Mouse (Mus musculus): ENCODE results near the gene Sec16a. TPM values are rescaled to one million over a fixed set of nuclear protein-coding genes. Genes with fewer than 3 reads are reported as not detected.

Gene Sec16a
- total RNA-seq (2014; fragmentation: Nextera tagmentation) (32.7 and 37.7 TPM in 2 replicates), total RNA-seq (2017) (16.6 and 29.8 TPM in 2 replicates)

DNA sequence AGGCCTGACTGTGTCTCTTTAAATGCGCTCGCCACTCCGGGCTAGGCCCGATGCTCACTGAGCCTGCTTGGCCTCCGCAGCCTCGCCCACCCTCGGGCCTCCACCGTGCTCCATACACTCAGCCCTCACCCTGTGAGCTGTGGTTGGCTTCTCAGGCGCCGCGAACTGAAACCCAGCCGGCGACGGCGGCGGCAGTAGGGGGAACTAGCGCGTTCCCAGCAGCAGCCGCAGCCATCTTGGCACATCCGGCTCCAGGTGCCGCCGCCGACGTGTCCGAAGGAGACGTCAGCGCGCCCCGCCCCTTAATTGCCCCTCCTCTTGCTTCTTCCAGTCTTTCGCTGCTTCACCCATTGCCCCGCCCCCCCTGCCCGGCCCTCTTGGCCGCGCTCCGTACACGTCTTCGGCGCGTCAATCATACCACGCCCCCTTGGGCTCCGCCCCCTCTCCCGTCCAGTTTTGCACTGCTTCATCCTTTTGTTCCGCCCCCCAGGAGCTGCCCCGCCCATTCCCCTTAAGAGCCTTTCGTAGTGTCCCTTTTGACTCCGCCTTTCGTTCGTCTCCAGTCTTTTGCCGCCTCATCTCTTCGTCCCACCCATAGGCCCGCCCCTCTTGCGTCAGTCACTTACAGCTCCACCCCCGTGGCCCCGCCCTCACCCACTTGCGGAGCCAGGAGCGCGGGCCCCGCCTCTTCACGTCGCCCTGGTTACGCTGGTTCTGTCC, at the start of gene Sec16a:
Sec16a (minus strand) TSS at position 271 of the 720 bp plus-strand sequence.
- peak; percentile 80 for ATAC-seq (replicated peaks; ENCODE audit: low FRiP score, low TSS enrichment, poor library complexity, severe bottlenecking)

DNA sequence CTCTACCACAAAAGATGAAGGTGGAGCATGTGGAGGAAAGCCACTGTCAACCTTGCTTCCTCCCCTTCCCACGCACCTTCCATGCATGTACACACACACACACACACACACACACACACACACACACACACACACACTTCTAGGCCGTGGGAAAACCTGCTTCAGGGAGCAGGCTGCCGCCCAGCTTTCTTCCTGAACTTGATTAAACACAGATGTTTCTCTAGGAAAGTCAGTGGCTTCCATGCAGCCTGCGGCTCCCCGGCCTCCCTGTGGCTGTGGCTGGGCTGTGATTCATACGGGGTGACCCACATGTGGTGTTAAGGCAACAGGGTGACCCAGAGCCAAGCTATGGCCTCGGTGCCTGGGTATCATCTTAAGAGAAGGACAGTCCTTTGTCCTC, 49.4 kb upstream of the Sec16a start:
- no peak for ATAC-seq (replicated peaks; ENCODE audit: low FRiP score, low TSS enrichment, poor library complexity, severe bottlenecking)

GRCm38 (mm10) chr2:26493021-26493781, 48.2 kb upstream of the Sec16a start:
- no peak for ATAC-seq (replicated peaks; ENCODE audit: low FRiP score, low TSS enrichment, poor library complexity, severe bottlenecking)

DNA sequence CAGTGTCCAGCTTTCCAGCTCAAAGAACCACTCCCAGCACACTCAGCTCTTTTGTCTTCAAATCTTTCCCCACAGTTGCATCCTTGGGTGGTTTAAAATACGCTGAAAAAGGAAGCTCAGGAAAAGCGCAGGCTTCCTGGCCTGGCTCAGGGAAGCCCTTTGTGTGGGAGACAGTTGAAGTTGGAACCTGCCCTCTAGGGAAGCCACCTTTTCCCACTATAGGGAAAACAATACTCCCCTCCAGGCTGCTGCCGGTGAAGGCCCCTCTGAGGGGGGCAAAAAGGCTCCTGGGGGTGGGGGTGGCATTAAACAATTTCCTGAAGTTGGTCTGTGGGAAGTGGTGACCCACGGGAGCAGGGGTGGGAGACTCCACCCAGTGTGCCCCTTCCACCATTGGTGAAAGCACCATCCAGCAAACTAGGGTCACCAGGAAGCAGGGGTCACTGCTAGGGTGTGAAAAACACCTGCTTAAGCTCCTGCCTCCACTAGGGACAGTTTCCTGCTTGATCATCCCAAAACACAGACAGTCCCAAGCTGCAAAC, 45.8 kb upstream of the Sec16a start:
- no peak for ATAC-seq (replicated peaks; ENCODE audit: low FRiP score, low TSS enrichment, poor library complexity, severe bottlenecking)

GRCm38 (mm10) chr2:26488535-26489135, 43.6 kb upstream of the Sec16a start:
- ATAC-seq (replicated peaks; ENCODE audit: low FRiP score, low TSS enrichment, poor library complexity, severe bottlenecking): no peak

- no peak for ATAC-seq (replicated peaks; ENCODE audit: low FRiP score, low TSS enrichment, poor library complexity, severe bottlenecking)
These were observed 42.5 kb upstream of the Sec16a start for GRCm38 (mm10) chr2:26487322-26488021.

GRCm38 (mm10) chr2:26486835-26487321, 41.9 kb upstream of the Sec16a start:
- ATAC-seq (replicated peaks; ENCODE audit: low FRiP score, low TSS enrichment, poor library complexity, severe bottlenecking): no peak

GRCm38 (mm10) chr2:26486264-26486810, 41.3 kb upstream of the Sec16a start:
- ATAC-seq (replicated peaks; ENCODE audit: low FRiP score, low TSS enrichment, poor library complexity, severe bottlenecking): no peak

GRCm38 (mm10) chr2:26485710-26486109, 40.7 kb upstream of the Sec16a start:
- ATAC-seq (replicated peaks; ENCODE audit: low FRiP score, low TSS enrichment, poor library complexity, severe bottlenecking): no peak

DNA sequence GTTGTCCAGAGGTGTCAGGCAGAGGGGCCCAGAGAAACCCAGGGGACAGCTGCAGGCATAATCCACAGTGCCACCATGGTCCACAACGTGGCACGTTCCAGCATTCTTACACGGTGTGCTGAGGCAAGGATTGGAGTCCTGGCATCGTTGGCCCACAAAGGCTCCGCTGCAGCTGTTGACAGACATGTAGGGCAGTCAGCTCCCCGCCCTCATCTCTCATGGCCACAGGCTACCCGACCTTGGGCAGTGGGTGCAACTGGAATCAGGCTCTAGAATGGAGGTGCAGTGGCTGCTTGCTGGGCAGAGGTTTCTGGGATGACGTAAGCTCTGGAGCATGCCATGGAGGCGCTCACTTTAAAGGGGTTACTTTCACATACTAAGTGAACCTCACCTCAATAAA, 40.3 kb upstream of the Sec16a start:
- ATAC-seq (replicated peaks; ENCODE audit: low FRiP score, low TSS enrichment, poor library complexity, severe bottlenecking): no peak

DNA sequence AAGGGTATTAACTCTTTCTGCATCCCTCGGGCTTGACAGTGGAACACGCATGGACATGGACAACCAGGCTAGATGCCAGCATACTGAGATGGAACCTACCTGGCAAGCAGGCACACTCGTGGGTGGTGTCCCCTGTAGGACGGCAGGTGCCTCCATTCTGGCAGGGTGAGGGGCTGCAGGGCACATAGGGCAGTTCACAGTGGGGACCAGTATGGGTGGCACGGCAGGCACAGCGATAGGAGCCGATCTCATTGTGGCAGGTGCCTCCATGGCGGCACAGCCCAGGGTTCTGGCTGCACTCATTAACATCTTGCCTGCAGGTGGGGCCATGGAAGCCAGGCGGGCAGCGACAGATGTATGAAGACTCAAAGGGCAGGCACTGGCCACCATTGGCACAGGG, 39.2 kb upstream of the Sec16a start:
- no peak for ATAC-seq (replicated peaks; ENCODE audit: low FRiP score, low TSS enrichment, poor library complexity, severe bottlenecking)

GRCm38 (mm10) chr2:26483230-26483869, 38.3 kb upstream of the Sec16a start:
- ATAC-seq (replicated peaks; ENCODE audit: low FRiP score, low TSS enrichment, poor library complexity, severe bottlenecking): peak; percentile 32; the same call in 1 of the 2 replicates

GRCm38 (mm10) chr2:26482824-26483223, 37.8 kb upstream of the Sec16a start:
- ATAC-seq (replicated peaks; ENCODE audit: low FRiP score, low TSS enrichment, poor library complexity, severe bottlenecking): no peak

DNA sequence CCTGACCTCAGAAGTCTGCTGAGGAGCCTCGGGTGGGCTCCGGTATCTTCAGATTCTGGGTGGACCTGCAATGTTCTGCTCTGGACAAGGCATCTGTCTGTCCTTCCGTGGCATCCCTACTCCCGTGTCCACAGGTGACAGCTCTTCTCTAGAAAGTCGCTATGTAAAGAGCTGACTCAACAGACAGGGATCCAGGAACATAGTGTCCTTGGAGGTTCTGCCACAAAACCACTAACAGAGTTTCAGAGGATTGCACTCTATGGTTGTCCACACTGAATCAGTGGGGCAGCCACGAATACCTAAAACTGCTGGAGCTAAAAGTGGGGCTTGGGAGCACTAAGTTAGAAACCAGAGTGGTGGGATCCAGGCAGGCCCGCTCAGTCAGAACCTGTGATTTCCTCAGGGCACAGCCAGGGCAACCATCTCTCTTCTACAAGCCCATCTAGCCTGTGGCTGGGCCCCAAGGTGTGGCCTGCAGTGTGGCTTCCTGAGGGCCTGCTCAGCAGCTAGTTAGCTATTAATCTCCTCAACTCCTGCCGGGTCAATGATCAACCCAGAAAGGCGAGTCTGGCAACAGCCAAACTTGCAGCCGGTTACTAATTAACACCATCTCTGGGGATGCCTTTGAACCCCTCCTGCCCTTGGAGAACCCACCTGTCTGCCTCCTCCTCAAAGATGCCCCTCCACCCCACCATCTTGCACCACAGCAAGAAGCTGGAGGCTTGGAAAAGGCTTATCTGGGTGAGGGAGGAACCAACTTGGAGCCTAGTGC, 36.9 kb upstream of the Sec16a start:
- ATAC-seq (replicated peaks; ENCODE audit: low FRiP score, low TSS enrichment, poor library complexity, severe bottlenecking): no peak

- no peak for ATAC-seq (replicated peaks; ENCODE audit: low FRiP score, low TSS enrichment, poor library complexity, severe bottlenecking)
These were observed 35.9 kb upstream of the Sec16a start for GRCm38 (mm10) chr2:26480911-26481310.

DNA sequence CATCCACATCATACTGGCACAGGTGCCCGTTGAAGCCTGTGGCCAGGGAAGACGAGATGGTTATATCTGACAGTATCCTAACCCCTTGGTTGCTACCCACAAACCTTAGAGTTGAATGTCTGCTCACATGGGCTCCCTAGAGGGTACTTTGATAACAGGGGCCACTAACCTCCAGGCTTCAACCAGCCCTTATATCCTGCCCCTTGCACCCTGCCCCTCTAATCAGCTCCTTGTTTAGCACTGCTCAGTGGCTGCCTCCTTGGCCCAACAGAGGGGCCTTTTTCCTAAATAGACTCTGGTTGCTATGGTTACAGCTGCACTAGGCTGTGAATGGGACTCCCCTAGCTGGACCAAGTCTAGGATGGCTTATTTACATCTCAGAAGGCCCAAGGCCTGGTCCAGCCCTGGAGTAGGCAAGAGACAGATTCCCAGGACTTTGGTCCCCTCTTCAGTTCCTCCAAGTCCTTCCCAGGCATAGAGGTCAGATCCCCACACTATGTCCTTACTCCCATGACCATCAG, 33.7 kb upstream of the Sec16a start:
- no peak for ATAC-seq (replicated peaks; ENCODE audit: low FRiP score, low TSS enrichment, poor library complexity, severe bottlenecking)

DNA sequence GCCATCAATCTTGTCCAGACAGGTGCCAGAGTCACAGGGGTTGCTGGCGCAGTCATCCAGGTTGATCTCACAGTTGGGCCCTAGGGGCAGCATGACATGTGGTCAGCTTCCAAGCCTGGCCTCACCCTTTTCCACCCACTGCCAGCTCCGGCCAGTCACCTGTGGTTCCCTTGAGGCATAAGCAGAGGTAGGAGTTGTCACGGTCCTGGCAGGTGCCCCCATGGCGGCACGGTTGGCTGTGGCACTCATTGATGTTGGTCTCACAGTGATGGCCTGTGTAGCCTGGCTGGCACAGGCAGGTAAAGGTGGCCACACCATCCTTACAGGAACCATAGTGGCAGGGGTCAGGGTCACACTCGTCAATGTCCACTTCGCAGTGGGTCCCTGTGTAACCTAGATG, 32.9 kb upstream of the Sec16a start:
- ATAC-seq (replicated peaks; ENCODE audit: low FRiP score, low TSS enrichment, poor library complexity, severe bottlenecking): no peak
